Mouse (Mus musculus) lung, embryonic 14.5 days (tissue): ENCODE data around the gene Nrm. TPM values are rescaled to one million over a fixed set of nuclear protein-coding genes. Genes with fewer than 3 reads are reported as not detected.

ENCODE experiments used
- ATAC-seq: fragments of 200-750 bp; cut with Nextera tagmentation; 2 replicates; pipeline ENCODE4 v1.8.0; 2017; ENCODE audit warnings: mild to moderate bottlenecking, moderate TSS enrichment, moderate library complexity; ENCODE audit not compliant: insufficient read depth
- DNase-seq: peaks from one replicate; pipeline ENCODE4 v3.0.0-alpha.2; 2015
- H3K27ac ChIP-seq: fragments of 300-500 bp; sonication (generic); 2 replicates; pipeline ENCODE4 v1.5.1; 2014; ENCODE audit warnings: low read depth, mild to moderate bottlenecking, moderate library complexity
- H3K27me3 ChIP-seq: fragments of 300-500 bp; sonication (generic); 2 replicates; pipeline ENCODE4 v1.6.1; 2014; ENCODE audit warnings: low read length, control low read depth; ENCODE audit not compliant: insufficient read depth
- H3K36me3 ChIP-seq: fragments of 300-500 bp; sonication (generic); 2 replicates; pipeline ENCODE4 v1.6.1; 2014; ENCODE audit warnings: control low read depth; ENCODE audit not compliant: insufficient read depth
- H3K4me1 ChIP-seq: fragments of 300-500 bp; sonication (generic); 2 replicates; pipeline ENCODE4 v1.6.1; 2014; ENCODE audit warnings: antibody characterized with exemption, control low read depth; ENCODE audit not compliant: insufficient read depth
- H3K4me2 ChIP-seq: fragments of 300-500 bp; sonication (generic); 2 replicates; pipeline ENCODE4 v1.6.1; 2014; ENCODE audit warnings: mild to moderate bottlenecking
- H3K4me3 ChIP-seq: fragments of 300-500 bp; sonication (generic); 2 replicates; pipeline ENCODE4 v1.5.1; 2014; ENCODE audit warnings: low read depth, low read length
- H3K9ac ChIP-seq: fragments of 300-500 bp; sonication (generic); 2 replicates; pipeline ENCODE4 v1.6.1; 2014
- H3K9me3 ChIP-seq: fragments of 300-500 bp; sonication (generic); 2 replicates; pipeline ENCODE4 v1.6.1; 2016; ENCODE audit warnings: low read depth, low read length, control low read depth
- CTCF ChIP-seq: IDR thresholded peaks from 2 replicates; pipeline ENCODE4 v1.5.1; 2016; ENCODE audit warnings: antibody characterized with exemption, low read depth
- WGBS: fragments of 180-500 bp; shearing (Covaris S2); extraction: QIAGEN DNeasy Blood & Tissue Kit; methylation state at CpG from one replicate; pipeline ENCODE4 v1.1.7; 2014; 5-methylcytosine and 5-hydroxymethylcytosine counted together
- polyA plus RNA-seq: library from polyadenylated mRNA; unstranded; fragments of >200 nt; fragmentation: Nextera tagmentation; extraction: Ambion mirVana; gene quantifications from 2 replicates; pipeline ENCODE4 v1.2.1, GENCODE M21; 2014

Gene Nrm
- polyA plus RNA-seq, 1 experiment from 2014 or later, result 72.0 TPM

- TF ChIP-seq CTCF, result no peak
- no peak for DNase-seq
- no peak for ATAC-seq
- 89% methylated on average over 13 of the region's 17 CpGs for WGBS
- H3K27me3 ChIP-seq, result no peaks in the 10 kb centered on the region
- no peaks in the 10 kb centered on the region for H3K9me3 ChIP-seq
- H3K36me3 ChIP-seq, result peaks cover 94% of the 10 kb centered on the region
- no peaks in the 10 kb centered on the region for H3K4me1 ChIP-seq
- no peak overlapping the region for H3K27ac ChIP-seq
- H3K9ac ChIP-seq, result no peak overlapping the region
- no peak overlapping the region for H3K4me2 ChIP-seq
- no peak overlapping the region for H3K4me3 ChIP-seq
Observed at GRCm38 (mm10) chr17:35887725-35888124, 26.6 kb downstream of the Nrm start.

GRCm38 (mm10) chr17:35896781-35897643, 35.9 kb downstream of the Nrm start, which contains the start of gene 2310061I04Rik:
TSS of gene 2310061I04Rik (minus strand) at chr17:35897431.
- Histone ChIP-seq H3K4me3 (peak within 1 kb of the TSS; percentile 79), H3K36me3 (peaks cover 51% of the 10 kb centered on the region), H3K4me2 (peak within 1 kb of the TSS; percentile 94), H3K9me3 (no peaks in the 10 kb centered on the region), H3K4me1 (no peaks in the 10 kb centered on the region), H3K27me3 (no peaks in the 10 kb centered on the region), H3K27ac (peak within 1 kb of the TSS; percentile 75), H3K9ac (peak within 1 kb of the TSS; percentile 80)
- TF ChIP-seq CTCF, result no peak
- DNase-seq (peak; percentile 97), ATAC-seq (peak; percentile 91)
- under 1% methylated on average over 80 of the region's 86 CpGs for WGBS

DNA sequence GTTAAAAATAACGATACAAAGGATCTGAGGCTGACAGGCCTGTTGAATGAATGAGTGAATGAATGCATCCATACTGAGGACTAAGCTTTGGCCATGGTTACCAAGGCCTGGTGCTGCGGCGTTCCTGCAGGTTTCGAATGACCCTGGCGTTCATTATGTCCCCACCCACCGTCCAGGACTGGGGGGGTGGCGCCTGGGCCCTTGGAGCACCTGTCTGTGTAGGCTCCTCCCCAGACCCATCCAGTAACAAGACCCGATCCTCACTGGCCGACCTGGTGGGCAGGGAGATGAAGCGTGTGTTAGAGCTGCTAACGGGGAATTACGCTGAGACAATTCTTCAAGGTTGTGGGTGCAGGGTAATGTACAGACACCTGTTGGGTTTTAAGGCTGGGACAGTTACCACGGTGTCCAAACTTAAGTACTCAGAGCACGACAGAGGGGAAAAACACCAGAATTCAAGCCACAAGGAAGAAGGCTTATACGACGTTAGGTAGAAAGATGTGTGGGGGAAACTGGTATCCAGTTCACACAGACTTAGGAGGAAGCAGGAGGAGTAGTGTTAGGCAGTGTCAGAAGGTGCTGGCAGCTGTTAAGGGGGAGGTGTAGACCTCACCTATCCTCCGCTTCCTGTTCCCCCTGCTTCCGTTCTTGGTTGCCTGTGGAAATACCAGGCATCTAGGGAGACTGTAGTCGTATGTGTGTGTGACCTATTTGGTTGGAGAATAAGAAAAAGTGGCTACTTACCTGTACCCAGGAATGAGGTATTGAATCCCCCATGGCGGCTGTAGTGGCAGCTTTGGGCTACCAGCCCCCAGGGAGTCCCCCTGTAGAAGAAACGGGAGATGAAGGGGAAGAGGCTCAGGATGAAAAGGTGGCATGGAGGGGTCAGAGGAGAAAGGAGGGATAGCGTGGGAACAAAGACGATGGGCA, 36.8 kb downstream of the Nrm start:
- no peak for TF ChIP-seq CTCF
- no peaks in the 10 kb centered on the region for H3K27me3 ChIP-seq
- peaks cover 48% of the 10 kb centered on the region for H3K36me3 ChIP-seq
- H3K4me2 ChIP-seq, result peak overlapping the region; percentile 94
- DNase-seq (no peak), ATAC-seq (peak; percentile 43)
- H3K4me3 ChIP-seq, result peak overlapping the region; percentile 79
- H3K4me1 ChIP-seq, result no peaks in the 10 kb centered on the region
- no peaks in the 10 kb centered on the region for H3K9me3 ChIP-seq
- 39% methylated on average over 23 of the region's 23 CpGs for WGBS
- H3K9ac ChIP-seq, result peak overlapping the region; percentile 80; the same call in 1 of the 2 replicates
- peak overlapping the region; percentile 75; the same call in 1 of the 2 replicates for H3K27ac ChIP-seq

GRCm38 (mm10) chr17:35900636-35901035, 39.5 kb downstream of the Nrm start:
- no peak for DNase-seq
- TF ChIP-seq CTCF, result no peak
- Histone ChIP-seq H3K9me3 (no peaks in the 10 kb centered on the region), H3K4me1 (no peaks in the 10 kb centered on the region), H3K4me2 (no peak overlapping the region), H3K36me3 (peaks cover 51% of the 10 kb centered on the region), H3K9ac (no peak overlapping the region), H3K27me3 (no peaks in the 10 kb centered on the region), H3K4me3 (no peak overlapping the region), H3K27ac (no peak overlapping the region)
- no peak for ATAC-seq
- 83% methylated on average over 3 of the region's 3 CpGs for WGBS

GRCm38 (mm10) chr17:35903343-35903991, 42.3 kb downstream of the Nrm start:
- Histone ChIP-seq H3K9ac (no peak overlapping the region), H3K4me3 (no peak overlapping the region), H3K36me3 (peaks cover 70% of the 10 kb centered on the region), H3K27ac (no peak overlapping the region), H3K4me1 (no peaks in the 10 kb centered on the region), H3K27me3 (no peaks in the 10 kb centered on the region), H3K9me3 (no peaks in the 10 kb centered on the region), H3K4me2 (no peak overlapping the region)
- WGBS, result 87% methylated on average over 9 of the region's 9 CpGs
- DNase-seq, result peak; percentile 17
- no peak for TF ChIP-seq CTCF
- ATAC-seq, result no peak

DNA sequence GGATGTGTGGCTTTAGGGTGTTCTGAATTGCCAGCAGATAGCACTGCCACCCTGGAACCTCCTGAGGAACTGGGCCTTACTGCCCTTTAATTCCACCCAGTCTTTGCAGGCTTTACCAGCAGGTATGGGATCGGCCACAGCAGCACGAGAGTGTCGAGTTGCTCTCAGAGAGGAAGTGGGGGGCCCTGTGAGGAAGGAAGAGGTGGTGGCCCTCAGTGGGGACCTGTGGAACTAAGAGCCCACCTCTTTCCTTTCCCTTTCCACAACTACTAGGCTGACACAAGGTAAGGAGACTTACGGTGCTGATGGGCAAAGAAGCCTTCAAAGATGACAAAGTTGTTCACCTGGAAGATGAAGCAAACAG, 42.9 kb downstream of the Nrm start:
- ATAC-seq (no peak), DNase-seq (no peak)
- 74% methylated on average over 4 of the region's 4 CpGs for WGBS
- no peak for TF ChIP-seq CTCF
- Histone ChIP-seq H3K27me3 (no peaks in the 10 kb centered on the region), H3K4me2 (no peak overlapping the region), H3K9me3 (no peaks in the 10 kb centered on the region), H3K36me3 (peaks cover 72% of the 10 kb centered on the region), H3K27ac (no peak overlapping the region), H3K9ac (no peak overlapping the region), H3K4me3 (no peak overlapping the region), H3K4me1 (peaks cover 2% of the 10 kb centered on the region; the same call in 1 of the 2 replicates)
